Mouse (Mus musculus) heart, embryonic 16.5 days (tissue): ENCODE measurements around the gene Ciao2b. TPM values are rescaled to one million over a fixed set of nuclear protein-coding genes. Genes with fewer than 3 reads are reported as not detected.

ENCODE experiments used
- ATAC-seq: fragments of 200-750 bp; cut with Nextera tagmentation; replicated peaks from 2 replicates; pipeline ENCODE4 v1.8.0; 2017; ENCODE audit warnings: moderate number of reproducible peaks; ENCODE audit not compliant: insufficient read depth, low FRiP score; ENCODE audit errors: extremely low read depth
- H3K27ac ChIP-seq: fragments of 300-500 bp; sonication (generic); 2 replicates; pipeline ENCODE4 v1.5.1; 2014; ENCODE audit warnings: mild to moderate bottlenecking, low read length, control low read depth, moderate library complexity
- H3K27me3 ChIP-seq: fragments of 300-500 bp; sonication (generic); 2 replicates; pipeline ENCODE4 v1.6.1; 2014; ENCODE audit warnings: low read length, mixed read lengths; ENCODE audit not compliant: control insufficient read depth, insufficient read depth
- H3K36me3 ChIP-seq: fragments of 300-500 bp; sonication (generic); 2 replicates; pipeline ENCODE4 v1.6.1; 2014; ENCODE audit not compliant: control insufficient read depth, insufficient read depth
- H3K4me1 ChIP-seq: fragments of 300-500 bp; sonication (generic); 2 replicates; pipeline ENCODE4 v1.6.1; 2014; ENCODE audit warnings: low read length, mixed read lengths; ENCODE audit not compliant: control insufficient read depth, insufficient read depth
- H3K4me2 ChIP-seq: fragments of 300-500 bp; sonication (generic); 2 replicates; pipeline ENCODE4 v1.6.1; 2014; ENCODE audit warnings: low read depth, mild to moderate bottlenecking, control low read depth, low read length
- H3K4me3 ChIP-seq: fragments of 300-500 bp; sonication (generic); 2 replicates; pipeline ENCODE4 v1.5.1; 2014; ENCODE audit warnings: mild to moderate bottlenecking, control low read depth, low read length
- H3K9ac ChIP-seq: fragments of 300-500 bp; sonication (generic); 2 replicates; pipeline ENCODE4 v1.6.1; 2014; ENCODE audit warnings: low read length, control low read depth
- H3K9me3 ChIP-seq: fragments of 300-500 bp; sonication (generic); replicated peaks from 2 replicates; pipeline ENCODE4 v1.6.1; 2016; ENCODE audit warnings: low read length; ENCODE audit not compliant: control insufficient read depth
- WGBS: fragments of 180-500 bp; shearing (Covaris S2); extraction: QIAGEN DNeasy Blood & Tissue Kit; methylation state at CpG from one replicate; pipeline ENCODE4 v1.1.7; 2014; 5-methylcytosine and 5-hydroxymethylcytosine counted together
- polyA plus RNA-seq: library from polyadenylated mRNA; unstranded; fragments of >200 nt; fragmentation: Nextera tagmentation; extraction: Ambion mirVana; gene quantifications from 2 replicates; pipeline ENCODE4 v1.2.1, GENCODE M21; 2015

Ciao2b gene
- polyA plus RNA-seq, 1 experiment from 2014 or later = 171 TPM

DNA sequence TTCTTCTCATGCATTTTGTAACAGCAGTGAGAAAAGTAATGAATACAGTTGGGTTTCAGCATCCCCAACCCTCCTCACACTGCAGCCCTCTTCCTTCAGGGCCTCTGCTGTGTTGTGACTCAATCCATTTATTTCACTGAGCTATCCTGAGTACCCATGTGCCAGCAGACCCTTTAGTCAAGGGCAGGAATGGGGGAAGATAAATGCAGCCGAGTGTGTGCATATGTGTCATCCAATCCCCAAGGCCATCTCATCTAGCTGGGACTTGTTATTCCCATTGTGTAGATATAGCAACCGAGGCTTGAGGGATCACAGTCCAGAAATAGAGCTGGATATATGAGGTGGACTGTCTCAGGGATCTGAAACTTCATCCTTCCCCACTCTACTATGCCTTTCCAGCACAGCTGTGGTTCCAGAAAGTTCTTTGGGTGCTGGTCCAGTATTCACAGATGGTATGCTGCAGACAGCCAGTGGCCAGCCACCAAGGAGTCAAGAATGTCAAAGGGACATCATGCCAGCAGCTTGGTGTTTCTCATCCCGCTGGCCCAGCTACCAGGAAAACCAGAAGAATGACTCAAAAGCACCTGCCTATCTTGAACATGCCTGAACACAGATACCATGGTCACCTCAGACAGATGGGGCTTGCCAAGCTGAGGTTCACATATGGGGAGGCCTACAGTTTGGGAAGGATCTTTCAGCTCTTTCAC lies 6.6 kb downstream of the Ciao2b start:
- Histone ChIP-seq H3K9me3 (no peaks in the 10 kb centered on the region), H3K9ac (no peak overlapping the region), H3K27ac (no peak overlapping the region), H3K4me2 (no peak overlapping the region), H3K27me3 (no peaks in the 10 kb centered on the region), H3K36me3 (peaks cover 29% of the 10 kb centered on the region), H3K4me3 (no peak overlapping the region), H3K4me1 (peaks cover 17% of the 10 kb centered on the region)
- 86% methylated on average over 3 of the region's 3 CpGs for WGBS
- no peak for ATAC-seq

DNA sequence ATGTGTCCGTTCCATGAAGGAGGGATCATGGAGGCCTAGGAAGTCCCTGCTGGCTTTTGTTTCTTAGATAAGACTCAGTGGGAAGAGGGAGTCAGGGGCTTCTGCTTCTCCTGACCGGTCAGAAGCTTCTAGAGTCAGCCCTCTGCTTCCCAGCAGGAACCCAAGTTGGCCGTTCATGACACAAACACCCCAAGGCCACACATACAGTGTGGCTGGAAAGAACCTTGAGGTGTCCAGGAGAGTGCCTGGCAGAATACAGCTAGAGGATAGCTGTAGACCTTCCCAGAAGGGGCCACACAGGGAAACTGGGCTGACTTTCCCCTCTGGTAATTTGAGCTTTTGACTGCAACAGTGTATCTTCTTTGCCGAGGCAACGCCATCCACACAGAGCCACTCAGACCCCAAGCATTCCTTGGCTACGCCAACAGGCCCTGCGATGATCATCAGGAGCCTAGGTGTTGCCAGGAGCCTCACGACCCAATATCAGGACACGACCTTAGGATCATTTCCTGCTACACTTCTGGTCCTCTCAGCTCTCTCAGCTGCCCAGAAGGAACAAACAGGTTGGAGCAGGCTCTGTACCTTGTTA lies 8.5 kb downstream of the Ciao2b start:
- H3K9me3 ChIP-seq = no peaks in the 10 kb centered on the region
- no peak overlapping the region for H3K4me2 ChIP-seq
- no peak overlapping the region for H3K4me3 ChIP-seq
- H3K27ac ChIP-seq = peak overlapping the region; percentile 62
- peaks cover 20% of the 10 kb centered on the region for H3K36me3 ChIP-seq
- H3K4me1 ChIP-seq = peaks cover 23% of the 10 kb centered on the region
- no peaks in the 10 kb centered on the region for H3K27me3 ChIP-seq
- H3K9ac ChIP-seq = 0 out of 2 replicates have a peak overlapping the region, but pooled peaks have one; percentile 33
- ATAC-seq = no peak
- WGBS = 45% methylated on average over 9 of the region's 9 CpGs

DNA sequence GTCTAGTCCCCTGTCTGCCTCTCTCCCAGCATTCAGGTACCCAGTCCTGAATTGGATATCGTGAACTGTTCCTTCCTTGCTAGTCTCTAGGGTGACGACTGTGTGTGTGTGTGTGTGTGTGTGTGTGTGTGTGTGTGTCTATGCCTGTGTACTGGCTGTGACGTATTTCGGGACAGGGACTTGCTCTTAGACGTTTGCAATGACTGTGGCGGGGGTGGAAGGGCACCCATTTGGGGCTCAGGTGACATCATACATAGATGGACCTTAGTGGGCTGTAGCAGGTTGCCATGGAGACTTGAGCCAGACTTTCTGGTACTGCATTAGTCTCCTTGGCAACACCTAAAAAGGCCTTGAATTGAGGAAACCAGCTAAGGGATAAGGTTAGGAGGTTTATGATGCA lies 9.3 kb downstream of the Ciao2b start:
- Histone ChIP-seq H3K9ac (peak overlapping the region; percentile 95), H3K36me3 (peaks cover 25% of the 10 kb centered on the region), H3K4me1 (peaks cover 30% of the 10 kb centered on the region), H3K9me3 (no peaks in the 10 kb centered on the region), H3K27me3 (no peaks in the 10 kb centered on the region), H3K4me2 (peak overlapping the region; percentile 76), H3K27ac (peak overlapping the region; percentile 99), H3K4me3 (peak overlapping the region; percentile 84; the same call in 1 of the 2 replicates)
- WGBS = 56% methylated on average over 6 of the region's 6 CpGs
- ATAC-seq = no peak

DNA sequence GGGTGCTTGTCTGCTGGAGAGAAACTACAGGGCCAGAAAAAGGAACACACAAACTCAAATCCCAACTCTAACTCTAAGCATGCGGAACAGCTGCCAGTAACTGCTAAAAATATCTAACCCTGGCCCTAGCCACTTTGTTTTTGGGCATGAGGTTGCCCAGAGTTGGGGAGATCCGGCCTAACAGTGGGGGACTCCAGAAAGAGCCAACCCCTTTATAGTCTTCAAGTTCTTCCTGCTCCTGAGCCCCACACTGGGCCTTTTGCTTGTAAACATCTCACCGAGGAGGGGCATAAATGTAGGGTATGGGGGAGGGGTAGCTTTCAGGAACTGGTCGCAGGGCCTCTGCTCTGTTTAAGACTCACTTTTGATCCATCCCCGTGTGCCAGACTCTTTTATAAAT lies 9.8 kb downstream of the Ciao2b start:
- peak overlapping the region; percentile 76 for H3K4me2 ChIP-seq
- peaks cover 32% of the 10 kb centered on the region for H3K4me1 ChIP-seq
- H3K27ac ChIP-seq = peak overlapping the region; percentile 99
- H3K36me3 ChIP-seq = peaks cover 26% of the 10 kb centered on the region
- 0 out of 2 replicates have a peak, but pooled peaks have one; percentile 3 for ATAC-seq
- WGBS = 20% methylated on average over 5 of the region's 5 CpGs
- peak overlapping the region; percentile 95 for H3K9ac ChIP-seq
- no peaks in the 10 kb centered on the region for H3K9me3 ChIP-seq
- peak overlapping the region; percentile 84 for H3K4me3 ChIP-seq
- H3K27me3 ChIP-seq = no peaks in the 10 kb centered on the region

DNA sequence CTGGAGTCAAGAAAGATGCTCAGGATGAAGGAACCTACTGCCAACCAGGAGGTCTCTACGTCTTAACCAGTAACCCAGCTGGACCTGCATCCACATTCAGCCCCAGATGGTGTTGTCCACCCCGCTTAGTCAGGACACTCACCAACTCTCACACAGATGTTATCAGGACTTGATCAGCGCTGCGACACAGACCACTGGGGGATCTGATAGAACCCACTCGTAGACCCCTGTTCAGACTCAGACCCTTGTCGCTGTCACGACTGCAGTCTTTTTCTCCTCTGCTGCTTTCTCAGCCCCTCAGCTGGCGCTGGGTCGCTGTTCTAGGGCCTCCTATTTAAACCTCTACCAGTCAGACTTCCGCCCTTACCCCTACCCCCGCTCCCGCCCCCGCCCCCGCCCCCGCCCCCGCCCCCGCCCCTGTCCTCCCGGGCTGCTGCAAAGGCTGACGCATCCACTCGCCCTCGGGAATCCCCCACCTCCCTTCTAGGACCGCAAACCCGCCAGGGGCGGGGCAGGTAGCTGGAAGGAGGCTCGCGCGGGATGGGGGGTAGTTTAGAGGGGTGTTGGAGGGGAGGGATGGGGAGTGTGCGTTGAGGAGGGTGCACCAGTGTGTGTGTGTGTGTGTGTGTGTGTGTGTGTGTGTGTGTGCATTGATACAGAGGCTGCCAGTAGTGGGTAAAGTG lies 10.6 kb downstream of the Ciao2b start, which contains the start of gene Rrad:
Gene Rrad (minus strand): TSS at position 347 of the 683 bp plus-strand sequence.
- under 1% methylated on average over 21 of the region's 28 CpGs for WGBS
- Histone ChIP-seq H3K27me3 (no peaks in the 10 kb centered on the region), H3K4me3 (peak within 1 kb of the TSS; percentile 84), H3K36me3 (peaks cover 26% of the 10 kb centered on the region), H3K9ac (peak within 1 kb of the TSS; percentile 95), H3K4me2 (peak within 1 kb of the TSS; percentile 76), H3K9me3 (no peaks in the 10 kb centered on the region), H3K27ac (peak within 1 kb of the TSS; percentile 99), H3K4me1 (peaks cover 32% of the 10 kb centered on the region)
- ATAC-seq = peak; percentile 82

DNA sequence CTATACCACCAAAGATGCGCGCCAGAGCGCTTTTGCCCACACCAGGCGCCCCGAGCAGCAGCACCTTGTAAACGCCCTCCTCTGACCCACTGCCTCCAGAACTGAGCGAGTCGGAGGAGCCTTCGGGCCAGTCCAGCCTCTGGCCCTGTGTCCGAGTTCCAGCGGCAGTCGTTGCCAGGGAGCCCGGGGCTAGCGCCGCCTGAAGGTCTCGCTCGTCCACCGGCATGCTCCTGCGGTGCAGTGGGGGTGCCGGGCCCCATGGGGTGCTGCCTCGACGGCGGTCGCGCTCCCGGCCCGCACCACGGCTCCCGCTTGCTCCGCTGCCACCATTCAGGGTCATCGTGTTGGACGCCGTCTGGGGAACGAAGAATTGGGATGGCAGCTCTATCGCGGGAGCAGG lies 11.2 kb downstream of the Ciao2b start:
- Histone ChIP-seq H3K4me2 (peak overlapping the region; percentile 76), H3K27me3 (no peaks in the 10 kb centered on the region), H3K36me3 (peaks cover 23% of the 10 kb centered on the region), H3K9ac (peak overlapping the region; percentile 95), H3K9me3 (no peaks in the 10 kb centered on the region), H3K27ac (peak overlapping the region; percentile 96), H3K4me1 (peaks cover 36% of the 10 kb centered on the region), H3K4me3 (peak overlapping the region; percentile 84)
- no peak for ATAC-seq
- 1% methylated on average over 36 of the region's 36 CpGs for WGBS

DNA sequence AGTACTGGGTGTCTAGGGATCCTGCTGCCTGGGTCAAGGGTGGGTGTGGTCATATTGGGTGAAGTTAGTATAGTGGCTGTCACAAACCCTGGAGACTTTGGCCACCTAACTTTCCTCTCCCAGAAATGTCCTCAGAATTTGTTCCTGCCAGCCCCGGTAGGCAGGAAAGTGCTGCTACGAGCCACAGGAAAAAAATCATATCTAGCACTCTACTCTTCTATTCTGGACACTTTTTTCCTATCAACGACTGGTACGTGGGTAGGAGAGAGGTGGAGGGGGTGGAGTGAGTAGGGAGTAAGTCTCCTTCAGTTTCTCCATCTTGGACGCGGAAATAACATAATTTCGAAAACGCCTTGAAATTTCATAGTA lies 11.7 kb downstream of the Ciao2b start:
- Histone ChIP-seq H3K36me3 (peaks cover 18% of the 10 kb centered on the region), H3K4me2 (peak overlapping the region; percentile 76), H3K4me1 (peaks cover 38% of the 10 kb centered on the region), H3K27ac (peak overlapping the region; percentile 96), H3K27me3 (no peaks in the 10 kb centered on the region), H3K9ac (peak overlapping the region; percentile 95), H3K9me3 (no peaks in the 10 kb centered on the region), H3K4me3 (peak overlapping the region; percentile 84)
- WGBS = 12% methylated on average over 8 of the region's 8 CpGs
- no peak for ATAC-seq

DNA sequence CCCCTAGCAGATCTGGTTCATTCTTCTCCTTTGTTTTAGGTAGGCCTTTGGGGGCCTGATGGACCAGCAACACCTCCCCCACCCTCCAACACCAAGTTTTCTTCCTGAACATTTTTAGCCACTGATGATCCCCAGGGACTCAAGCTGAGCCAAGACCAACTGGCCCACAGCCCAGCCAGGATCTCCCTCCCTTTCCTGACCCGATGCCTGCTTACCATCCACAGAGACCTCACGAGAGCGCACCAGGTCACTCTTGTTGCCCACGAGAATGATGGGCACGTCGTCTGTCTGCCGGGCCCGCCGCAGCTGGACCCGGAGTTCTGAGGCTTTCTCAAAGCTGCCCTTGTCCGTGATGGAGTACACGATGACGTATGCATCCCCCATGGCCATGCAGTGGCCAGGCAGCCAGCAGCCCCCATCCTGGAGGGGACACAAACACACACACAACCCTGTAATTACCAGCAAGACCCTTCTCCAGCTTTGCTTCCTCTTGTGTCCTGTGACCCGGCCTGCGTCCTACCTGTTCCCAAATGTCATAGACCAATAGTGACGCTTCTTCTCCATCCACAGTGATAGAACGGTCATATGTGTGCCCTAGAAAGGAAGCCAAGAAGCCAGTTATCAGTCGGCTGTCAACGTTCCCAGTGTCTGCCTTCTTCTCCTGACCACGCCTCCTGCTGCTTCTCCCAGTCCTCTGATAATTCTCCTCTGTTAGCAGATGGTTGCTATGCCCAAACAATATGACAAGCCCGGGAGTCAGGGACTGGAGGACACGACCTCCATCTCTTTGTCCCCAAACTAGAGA lies 12.3 kb downstream of the Ciao2b start:
- no peaks in the 10 kb centered on the region for H3K9me3 ChIP-seq
- peaks cover 16% of the 10 kb centered on the region for H3K36me3 ChIP-seq
- H3K4me3 ChIP-seq = peak overlapping the region; percentile 84
- WGBS = 19% methylated on average over 22 of the region's 22 CpGs
- no peaks in the 10 kb centered on the region for H3K27me3 ChIP-seq
- H3K9ac ChIP-seq = peak overlapping the region; percentile 95
- H3K27ac ChIP-seq = peak overlapping the region; percentile 96
- peak; percentile 20 for ATAC-seq
- peak overlapping the region; percentile 76 for H3K4me2 ChIP-seq
- H3K4me1 ChIP-seq = peaks cover 44% of the 10 kb centered on the region
